Mouse (Mus musculus) hindbrain, embryonic 10.5 days (tissue): ENCODE data around the gene Itpr1. TPM values are rescaled to one million over a fixed set of nuclear protein-coding genes. Genes with fewer than 3 reads are reported as not detected.
"Not testable (repeated sequence)": the region's sequence is repeated elsewhere in the genome, so short reads cannot be mapped to it uniquely, and the experiment has no call there.

ENCODE experiments used
- DNase-seq: peaks from one replicate; pipeline ENCODE4 v3.0.0-alpha.2; 2017; ENCODE audit warnings: low spot score
- H3K27ac ChIP-seq: fragments of 300-500 bp; sonication (generic); 2 replicates; pipeline ENCODE4 v1.5.1; 2016; ENCODE audit warnings: mild to moderate bottlenecking, moderate library complexity
- H3K27me3 ChIP-seq: fragments of 300-500 bp; sonication (generic); 2 replicates; pipeline ENCODE4 v1.6.1; 2016; ENCODE audit warnings: mild to moderate bottlenecking; ENCODE audit not compliant: poor library complexity, insufficient read depth, severe bottlenecking
- H3K36me3 ChIP-seq: fragments of 300-500 bp; sonication (generic); 2 replicates; pipeline ENCODE4 v1.6.1; 2016; ENCODE audit warnings: mild to moderate bottlenecking, moderate library complexity
- H3K4me1 ChIP-seq: fragments of 300-500 bp; sonication (generic); replicated peaks from 2 replicates; pipeline ENCODE4 v1.6.1; 2016; ENCODE audit warnings: mild to moderate bottlenecking
- H3K4me3 ChIP-seq: fragments of 300-500 bp; sonication (generic); 2 replicates; pipeline ENCODE4 v1.5.1; 2016; ENCODE audit warnings: mild to moderate bottlenecking, moderate library complexity
- H3K9me3 ChIP-seq: fragments of 300-500 bp; sonication (generic); 2 replicates; pipeline ENCODE4 v1.6.1; 2016; ENCODE audit warnings: mild to moderate bottlenecking, moderate library complexity
- WGBS: fragments of 180-500 bp; shearing (Covaris S2); methylation state at CpG from one replicate; pipeline ENCODE4 v1.1.7; 2016; 5-methylcytosine and 5-hydroxymethylcytosine counted together
- polyA plus RNA-seq: library from polyadenylated mRNA; unstranded; fragments of >200 nt; fragmentation: Nextera tagmentation; extraction: Ambion mirVana; gene quantifications from 2 replicates; pipeline ENCODE4 v1.2.1, GENCODE M21; 2016

The Itpr1 gene
- polyA plus RNA-seq, 1 experiment from 2014 or later = 6.9 TPM

- Histone ChIP-seq H3K36me3 (0 out of 2 replicates have a peak, but pooled peaks cover 5% of the 10 kb centered on the region), H3K27me3 (no peaks in the 10 kb centered on the region), H3K4me1 (no peaks in the 10 kb centered on the region), H3K27ac (no peak overlapping the region), H3K9me3 (no peaks in the 10 kb centered on the region), H3K4me3 (no peak overlapping the region)
- DNase-seq = no peak
- WGBS = 89% methylated on average over 5 of the region's 5 CpGs
Measured at GRCm38 (mm10) chr6:108554878-108555277, 342.0 kb downstream of the Itpr1 start.

GRCm38 (mm10) chr6:108557576-108558322, 344.9 kb downstream of the Itpr1 start:
- no peaks in the 10 kb centered on the region for H3K4me1 ChIP-seq
- no peak overlapping the region for H3K4me3 ChIP-seq
- no peak for DNase-seq
- no peaks in the 10 kb centered on the region for H3K36me3 ChIP-seq
- H3K9me3 ChIP-seq = no peaks in the 10 kb centered on the region
- no peak overlapping the region for H3K27ac ChIP-seq
- no peaks in the 10 kb centered on the region for H3K27me3 ChIP-seq
- 88% methylated on average over 4 of the region's 4 CpGs for WGBS

GRCm38 (mm10) chr6:108559226-108559625, 346.3 kb downstream of the Itpr1 start:
- DNase-seq, H3K9me3 ChIP-seq, H3K4me3 ChIP-seq, H3K36me3 ChIP-seq, H3K4me1 ChIP-seq, H3K27ac ChIP-seq, H3K27me3 ChIP-seq: not testable (repeated sequence)
- 79% methylated on average over 4 of the region's 4 CpGs for WGBS

GRCm38 (mm10) chr6:108562971-108563370, 350.1 kb downstream of the Itpr1 start:
- 89% methylated on average over 2 of the region's 2 CpGs for WGBS
- no peaks in the 10 kb centered on the region for H3K36me3 ChIP-seq
- no peaks in the 10 kb centered on the region for H3K4me1 ChIP-seq
- H3K27ac ChIP-seq = no peak overlapping the region
- no peaks in the 10 kb centered on the region for H3K27me3 ChIP-seq
- DNase-seq = no peak
- no peak overlapping the region for H3K4me3 ChIP-seq
- H3K9me3 ChIP-seq = no peaks in the 10 kb centered on the region

- not testable (repeated sequence) for H3K36me3 ChIP-seq, H3K27ac ChIP-seq, H3K27me3 ChIP-seq, H3K9me3 ChIP-seq, H3K4me1 ChIP-seq, DNase-seq, H3K4me3 ChIP-seq
- 82% methylated on average over 18 of the region's 18 CpGs for WGBS
Measured at GRCm38 (mm10) chr6:108565447-108565846, 352.6 kb downstream of the Itpr1 start.

GRCm38 (mm10) chr6:108566549-108566948, 353.7 kb downstream of the Itpr1 start:
- Histone ChIP-seq H3K9me3 (no peaks in the 10 kb centered on the region), H3K36me3 (no peaks in the 10 kb centered on the region), H3K27ac (no peak overlapping the region), H3K27me3 (no peaks in the 10 kb centered on the region), H3K4me1 (peaks cover 18% of the 10 kb centered on the region), H3K4me3 (no peak overlapping the region)
- DNase-seq = no peak

GRCm38 (mm10) chr6:108569460-108570187, 356.7 kb downstream of the Itpr1 start:
- DNase-seq = no peak
- Histone ChIP-seq H3K4me1 (peaks cover 28% of the 10 kb centered on the region), H3K27me3 (no peaks in the 10 kb centered on the region; the same call in 1 of the 2 replicates), H3K27ac (no peak overlapping the region), H3K36me3 (no peaks in the 10 kb centered on the region), H3K4me3 (no peak overlapping the region), H3K9me3 (no peaks in the 10 kb centered on the region)
- 71% methylated on average over 7 of the region's 7 CpGs for WGBS

- no peaks in the 10 kb centered on the region for H3K9me3 ChIP-seq
- DNase-seq = peak; percentile 53
- peak overlapping the region; percentile 55 for H3K4me3 ChIP-seq
- H3K4me1 ChIP-seq = peaks cover 28% of the 10 kb centered on the region
- peak overlapping the region; percentile 82 for H3K27ac ChIP-seq
- no peaks in the 10 kb centered on the region for H3K36me3 ChIP-seq
- no peaks in the 10 kb centered on the region; the same call in 1 of the 2 replicates for H3K27me3 ChIP-seq
- 25% methylated on average over 11 of the region's 11 CpGs for WGBS
Measured at GRCm38 (mm10) chr6:108570351-108571041, 357.6 kb downstream of the Itpr1 start.

- DNase-seq = peak; percentile 76
- peaks cover 28% of the 10 kb centered on the region for H3K4me1 ChIP-seq
- H3K9me3 ChIP-seq = no peaks in the 10 kb centered on the region
- 2% methylated on average over 21 of the region's 21 CpGs for WGBS
- peak overlapping the region; percentile 55 for H3K4me3 ChIP-seq
- H3K27ac ChIP-seq = peak overlapping the region; percentile 82
- H3K36me3 ChIP-seq = no peaks in the 10 kb centered on the region
- H3K27me3 ChIP-seq = no peaks in the 10 kb centered on the region; the same call in 1 of the 2 replicates
Measured at GRCm38 (mm10) chr6:108571042-108571590, 358.2 kb downstream of the Itpr1 start.

GRCm38 (mm10) chr6:108572646-108573045, 359.8 kb downstream of the Itpr1 start:
- Histone ChIP-seq H3K27me3 (no peaks in the 10 kb centered on the region; the same call in 1 of the 2 replicates), H3K9me3 (no peaks in the 10 kb centered on the region), H3K27ac (no peak overlapping the region), H3K4me1 (peaks cover 28% of the 10 kb centered on the region), H3K4me3 (no peak overlapping the region), H3K36me3 (no peaks in the 10 kb centered on the region)
- no peak for DNase-seq
- WGBS = 59% methylated on average over 7 of the region's 7 CpGs

GRCm38 (mm10) chr6:108577056-108577455, 364.2 kb downstream of the Itpr1 start:
- peaks cover 12% of the 10 kb centered on the region for H3K4me1 ChIP-seq
- H3K36me3 ChIP-seq = no peaks in the 10 kb centered on the region
- DNase-seq = no peak
- no peaks in the 10 kb centered on the region for H3K27me3 ChIP-seq
- WGBS = 89% methylated on average over 6 of the region's 6 CpGs
- H3K4me3 ChIP-seq = no peak overlapping the region
- H3K9me3 ChIP-seq = no peaks in the 10 kb centered on the region
- no peak overlapping the region for H3K27ac ChIP-seq

- WGBS = 88% methylated on average over 3 of the region's 3 CpGs
Measured at GRCm38 (mm10) chr6:108588426-108588825, 375.5 kb downstream of the Itpr1 start.

More at GRCm38 (mm10) chr6:108588426-108588825, 375.5 kb downstream of the Itpr1 start:
- Histone ChIP-seq H3K27ac (no peak overlapping the region), H3K27me3 (0 out of 2 replicates have a peak, but pooled peaks cover 3% of the 10 kb centered on the region), H3K9me3 (no peaks in the 10 kb centered on the region), H3K4me1 (no peaks in the 10 kb centered on the region), H3K36me3 (no peaks in the 10 kb centered on the region), H3K4me3 (no peak overlapping the region)
- no peak for DNase-seq
